Mouse (Mus musculus) hindbrain, embryonic 11.5 days (tissue): ENCODE results near the gene Cdiptos. TPM values are rescaled to one million over a fixed set of nuclear protein-coding genes. Genes with fewer than 3 reads are reported as not detected.

Experiments
- ATAC-seq: fragments of 200-750 bp; cut with Nextera tagmentation; 2 replicates; pipeline ENCODE4 v1.8.0; 2017; ENCODE audit warnings: mild to moderate bottlenecking, moderate TSS enrichment, moderate library complexity; ENCODE audit not compliant: low FRiP score
- DNase-seq: peaks from one replicate; pipeline ENCODE4 v3.0.0-alpha.2; 2015; ENCODE audit warnings: low spot score
- H3K27ac ChIP-seq: fragments of 300-500 bp; sonication (generic); 2 replicates; pipeline ENCODE4 v1.5.1; 2014; ENCODE audit warnings: mild to moderate bottlenecking, low read depth, low read length
- H3K27me3 ChIP-seq: fragments of 300-500 bp; sonication (generic); 2 replicates; pipeline ENCODE4 v1.6.1; 2014; ENCODE audit warnings: mild to moderate bottlenecking, low read length, moderate library complexity, mixed read lengths; ENCODE audit not compliant: control insufficient read depth, insufficient read depth
- H3K36me3 ChIP-seq: fragments of 300-500 bp; sonication (generic); 2 replicates; pipeline ENCODE4 v1.6.1; 2014; ENCODE audit warnings: mild to moderate bottlenecking, low read length, moderate library complexity, mixed read lengths; ENCODE audit not compliant: control insufficient read depth, insufficient read depth
- H3K4me1 ChIP-seq: fragments of 300-500 bp; sonication (generic); replicated peaks from 2 replicates; pipeline ENCODE4 v1.6.1; 2014; ENCODE audit warnings: low read length, mixed read lengths; ENCODE audit not compliant: control insufficient read depth, insufficient read depth
- H3K4me2 ChIP-seq: fragments of 300-500 bp; sonication (generic); replicated peaks from 2 replicates; pipeline ENCODE4 v1.6.1; 2014; ENCODE audit warnings: mild to moderate bottlenecking, low read depth, low read length
- H3K4me3 ChIP-seq: fragments of 300-500 bp; sonication (generic); 2 replicates; pipeline ENCODE4 v1.5.1; 2014; ENCODE audit warnings: low read depth, low read length
- H3K9ac ChIP-seq: fragments of 300-500 bp; sonication (generic); 2 replicates; pipeline ENCODE4 v1.6.1; 2014; ENCODE audit warnings: low read depth, low read length
- H3K9me3 ChIP-seq: fragments of 300-500 bp; sonication (generic); 2 replicates; pipeline ENCODE4 v1.6.1; 2016; ENCODE audit warnings: low read length; ENCODE audit not compliant: control insufficient read depth
- WGBS: fragments of 180-500 bp; shearing (Covaris S2); extraction: QIAGEN DNeasy Blood & Tissue Kit; methylation state at CpG from one replicate; pipeline ENCODE4 v1.1.7; 2014; 5-methylcytosine and 5-hydroxymethylcytosine counted together
- polyA plus RNA-seq: library from polyadenylated mRNA; unstranded; fragments of >200 nt; fragmentation: Nextera tagmentation; extraction: Ambion mirVana; gene quantifications from 2 replicates; pipeline ENCODE4 v1.2.1, GENCODE M21; 2014

Gene Cdiptos
- polyA plus RNA-seq, 1 experiment from 2014 or later: 0.63 TPM

- peak overlapping the region; percentile 53 for H3K4me3 ChIP-seq
- ATAC-seq (peak; percentile 65), DNase-seq (no peak)
- peak overlapping the region; percentile 88 for H3K27ac ChIP-seq
- H3K27me3 ChIP-seq: no peaks in the 10 kb centered on the region
- peak overlapping the region; percentile 72 for H3K9ac ChIP-seq
- H3K4me1 ChIP-seq: peaks cover 19% of the 10 kb centered on the region
- 0 out of 2 replicates have a peak, but pooled peaks cover 4% of the 10 kb centered on the region for H3K36me3 ChIP-seq
- H3K9me3 ChIP-seq: no peaks in the 10 kb centered on the region
- peak overlapping the region; percentile 91 for H3K4me2 ChIP-seq
- whole genome bisulfite sequencing: 0% methylated on average over 22 of the region's 22 CpGs
Observed at GRCm38 (mm10) chr7:127016486-127016938, 40.6 kb upstream of the Cdiptos start.

GRCm38 (mm10) chr7:127016481-127016485, 40.4 kb upstream of the Cdiptos start, which contains the start of gene Pagr1b:
Gene Pagr1b (minus strand): TSS chr7:127016484.
- peak within 1 kb of the TSS; percentile 72 for H3K9ac ChIP-seq
- DNase-seq (no peak), ATAC-seq (no peak)
- no peaks in the 10 kb centered on the region for H3K9me3 ChIP-seq
- no peaks in the 10 kb centered on the region for H3K27me3 ChIP-seq
- H3K4me3 ChIP-seq: peak within 1 kb of the TSS; percentile 53
- peaks cover 19% of the 10 kb centered on the region for H3K4me1 ChIP-seq
- 0 out of 2 replicates have a peak, but pooled peaks cover 4% of the 10 kb centered on the region for H3K36me3 ChIP-seq
- peak within 1 kb of the TSS; percentile 88 for H3K27ac ChIP-seq
- peak within 1 kb of the TSS; percentile 91 for H3K4me2 ChIP-seq

- Histone ChIP-seq H3K4me2 (peak overlapping the region; percentile 91), H3K36me3 (0 out of 2 replicates have a peak, but pooled peaks cover 4% of the 10 kb centered on the region), H3K27ac (peak overlapping the region; percentile 88), H3K27me3 (no peaks in the 10 kb centered on the region), H3K4me1 (peaks cover 19% of the 10 kb centered on the region), H3K4me3 (peak overlapping the region; percentile 53), H3K9ac (peak overlapping the region; percentile 72), H3K9me3 (no peaks in the 10 kb centered on the region)
- ATAC-seq (peak; percentile 31), DNase-seq (peak; percentile 45)
- 3% methylated on average over 10 of the region's 10 CpGs for WGBS
Observed at GRCm38 (mm10) chr7:127016081-127016480, 40.2 kb upstream of the Cdiptos start.

- no peak overlapping the region for H3K4me2 ChIP-seq
- H3K4me1 ChIP-seq: peaks cover 17% of the 10 kb centered on the region
- H3K27ac ChIP-seq: no peak overlapping the region
- no peaks in the 10 kb centered on the region for H3K27me3 ChIP-seq
- no peak overlapping the region for H3K9ac ChIP-seq
- H3K9me3 ChIP-seq: no peaks in the 10 kb centered on the region
- H3K36me3 ChIP-seq: 0 out of 2 replicates have a peak, but pooled peaks cover 4% of the 10 kb centered on the region
- H3K4me3 ChIP-seq: no peak overlapping the region
- no peak for ATAC-seq
- DNase-seq: no peak
- WGBS: 96% methylated on average over 12 of the region's 12 CpGs
Observed at GRCm38 (mm10) chr7:127014993-127015392, 39.1 kb upstream of the Cdiptos start.

DNA sequence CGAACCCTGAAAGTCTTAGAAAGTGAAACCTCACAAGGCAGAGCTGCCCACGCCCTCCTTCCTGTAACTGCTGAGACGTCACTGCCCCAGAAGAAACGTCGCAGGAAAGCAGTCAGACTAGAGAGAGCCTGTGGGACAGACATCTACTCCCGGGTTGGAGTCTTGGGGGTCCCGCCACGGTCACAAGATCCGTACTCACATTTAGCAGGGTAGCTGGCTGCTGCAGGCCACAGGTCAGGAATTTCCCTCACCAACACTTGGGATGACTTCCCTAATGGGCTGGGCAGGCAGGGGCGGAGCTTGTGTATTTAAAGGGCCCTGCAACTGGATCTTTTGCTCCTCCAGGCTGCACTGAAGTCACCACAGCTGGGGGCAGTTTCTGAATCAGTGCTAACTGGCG, 38.4 kb upstream of the Cdiptos start, which contains the start of gene Mvp:
Gene Mvp (minus strand): TSS at position 302 of the 400 bp plus-strand sequence.
- H3K9ac ChIP-seq: no peak within 1 kb of the TSS; the same call in 1 of the 2 replicates
- no peaks in the 10 kb centered on the region for H3K9me3 ChIP-seq
- no peaks in the 10 kb centered on the region for H3K27me3 ChIP-seq
- DNase-seq (no peak), ATAC-seq (no peak)
- 62% methylated on average over 11 of the region's 11 CpGs for WGBS
- H3K4me3 ChIP-seq: peak within 1 kb of the TSS; percentile 53; the same call in 1 of the 2 replicates
- H3K27ac ChIP-seq: no peak within 1 kb of the TSS
- peaks cover 14% of the 10 kb centered on the region for H3K4me1 ChIP-seq
- H3K4me2 ChIP-seq: 0 out of 2 replicates have a peak within 1 kb of the TSS, but pooled peaks have one; percentile 0
- H3K36me3 ChIP-seq: 0 out of 2 replicates have a peak, but pooled peaks cover 4% of the 10 kb centered on the region

GRCm38 (mm10) chr7:127013385-127013784, 37.5 kb upstream of the Cdiptos start:
- H3K9me3 ChIP-seq: no peaks in the 10 kb centered on the region
- DNase-seq (no peak), ATAC-seq (no peak)
- H3K4me3 ChIP-seq: no peak overlapping the region
- H3K4me1 ChIP-seq: peaks cover 12% of the 10 kb centered on the region
- H3K9ac ChIP-seq: no peak overlapping the region
- no peak overlapping the region for H3K27ac ChIP-seq
- H3K4me2 ChIP-seq: no peak overlapping the region
- no peaks in the 10 kb centered on the region for H3K27me3 ChIP-seq
- 95% methylated on average over 6 of the region's 6 CpGs for WGBS
- 0 out of 2 replicates have a peak, but pooled peaks cover 4% of the 10 kb centered on the region for H3K36me3 ChIP-seq

GRCm38 (mm10) chr7:127012845-127013244, 36.9 kb upstream of the Cdiptos start:
- no peak overlapping the region for H3K4me2 ChIP-seq
- DNase-seq (no peak), ATAC-seq (no peak)
- WGBS: 93% methylated on average over 10 of the region's 10 CpGs
- no peak overlapping the region for H3K27ac ChIP-seq
- H3K9me3 ChIP-seq: no peaks in the 10 kb centered on the region
- H3K27me3 ChIP-seq: no peaks in the 10 kb centered on the region
- no peak overlapping the region for H3K4me3 ChIP-seq
- H3K4me1 ChIP-seq: peaks cover 8% of the 10 kb centered on the region
- no peak overlapping the region for H3K9ac ChIP-seq
- H3K36me3 ChIP-seq: 0 out of 2 replicates have a peak, but pooled peaks cover 4% of the 10 kb centered on the region

GRCm38 (mm10) chr7:127012374-127012773, 36.5 kb upstream of the Cdiptos start:
- no peak overlapping the region for H3K4me2 ChIP-seq
- no peak overlapping the region for H3K27ac ChIP-seq
- H3K27me3 ChIP-seq: no peaks in the 10 kb centered on the region
- no peak overlapping the region for H3K9ac ChIP-seq
- DNase-seq: no peak
- 92% methylated on average over 6 of the region's 6 CpGs for WGBS
- 0 out of 2 replicates have a peak, but pooled peaks cover 4% of the 10 kb centered on the region for H3K36me3 ChIP-seq
- no peaks in the 10 kb centered on the region for H3K9me3 ChIP-seq
- H3K4me1 ChIP-seq: peaks cover 7% of the 10 kb centered on the region
- H3K4me3 ChIP-seq: no peak overlapping the region
- ATAC-seq: no peak

DNA sequence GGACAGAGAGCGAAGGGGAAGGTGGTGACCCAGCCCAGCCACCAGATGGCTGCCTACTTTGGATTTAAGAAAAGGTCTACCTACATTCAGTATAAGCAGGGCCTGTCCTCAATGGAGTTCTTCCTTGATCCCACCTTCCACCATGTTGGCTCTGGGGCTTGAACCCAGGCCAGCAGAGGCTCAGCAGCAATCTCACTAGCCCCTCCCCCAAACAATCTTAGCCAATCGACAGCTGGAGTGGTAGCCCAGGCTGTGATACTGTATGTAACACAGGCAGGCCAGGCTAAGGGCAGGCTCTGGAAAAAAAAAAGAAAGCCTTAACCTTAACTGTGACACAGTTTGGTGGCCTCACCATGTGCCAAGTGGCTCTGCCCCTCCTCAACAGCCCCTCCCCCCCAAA, 35.8 kb upstream of the Cdiptos start:
- ATAC-seq (no peak), DNase-seq (no peak)
- H3K4me2 ChIP-seq: no peak overlapping the region
- H3K36me3 ChIP-seq: 0 out of 2 replicates have a peak, but pooled peaks cover 4% of the 10 kb centered on the region
- 72% methylated on average over 2 of the region's 2 CpGs for WGBS
- no peaks in the 10 kb centered on the region for H3K27me3 ChIP-seq
- H3K9ac ChIP-seq: no peak overlapping the region
- H3K9me3 ChIP-seq: no peaks in the 10 kb centered on the region
- no peak overlapping the region for H3K4me3 ChIP-seq
- H3K4me1 ChIP-seq: peaks cover 7% of the 10 kb centered on the region
- H3K27ac ChIP-seq: no peak overlapping the region
